In genomic region chr12:30076316-30076715, GRCm38 (mm10) we compare ENCODE assay signal across 20 mouse cellular contexts. TPM values are rescaled to one million over a fixed set of nuclear protein-coding genes. Genes with fewer than 3 reads are reported as not detected.
DNase-seq lines count a peak whose midpoint lies in the region; ATAC-seq lines count a peak whose summit lies in the region.
"Had no signal": no experiment of that assay in that cellular context is flagged by ENCODE, and none has a peak within 500 bp of the region (broad histone marks: within the 10 kb centered on the region; RNA-seq: fewer than 3 reads in every experiment).

No protein-coding gene starts in this region.

- peak; percentile 18 to 48 for DNase-seq in heart, adult 18-20 months
- DNase-seq in heart, embryonic 10.5 days (ENCODE audit: low spot score), result no peak
- DNase-seq in kidney, postnatal 4 days, result peak; percentile 11 to 31
- no peak for DNase-seq in kidney, postnatal 14 days
- DNase-seq in gastrocnemius, postnatal 25 days, result peak; percentile 21
- peak; percentile 26 for DNase-seq in limb, embryonic 10.5 days (ENCODE audit: low spot score)
- DNase-seq: cerebellum, adult 8-10 months; forebrain, postnatal 0 days; kidney, adult 11 months; liver, postnatal 0 days; lung, postnatal 4 days; thymus, adult 18-20 months had no signal

- no peak overlapping the region for H3K4me3 ChIP-seq in heart, embryonic 10.5 days
- H3K4me3 ChIP-seq in limb, embryonic 10.5 days, result no peak overlapping the region
- no peak overlapping the region for H3K4me3 ChIP-seq in hindbrain, embryonic 12.5 days
- H3K4me3 ChIP-seq: forebrain, embryonic 10.5 days; neural tube, embryonic 15.5 days had no signal

- H3K9me3 ChIP-seq in heart, embryonic 10.5 days, result 0 out of 2 replicates have a peak, but pooled peaks cover 3% of the 10 kb centered on the region
- H3K9me3 ChIP-seq in limb, embryonic 10.5 days (replicated peaks), result no peaks in the 10 kb centered on the region
- H3K9me3 ChIP-seq in hindbrain, embryonic 12.5 days (replicated peaks), result no peaks in the 10 kb centered on the region

- H3K27ac ChIP-seq in heart, embryonic 10.5 days, result no peak overlapping the region
- no peak overlapping the region for H3K27ac ChIP-seq in limb, embryonic 10.5 days
- no peak overlapping the region for H3K27ac ChIP-seq in hindbrain, embryonic 12.5 days
- H3K27ac ChIP-seq: forebrain, embryonic 10.5 days; hindbrain, embryonic 14.5 days; neural tube, embryonic 15.5 days had no signal

- WGBS in heart, embryonic 10.5 days, result 27% methylated on average over 2 of the region's 2 CpGs
- 70% methylated on average over 2 of the region's 2 CpGs for WGBS in limb, embryonic 10.5 days
- 74% methylated on average over 2 of the region's 2 CpGs for WGBS in hindbrain, embryonic 12.5 days

- no peak overlapping the region for H3K9ac ChIP-seq in hindbrain, embryonic 12.5 days
- H3K9ac ChIP-seq: forebrain, postnatal 0 days; hindbrain, embryonic 14.5 days; liver, postnatal 0 days; neural tube, embryonic 15.5 days had no signal

- no peaks in the 10 kb centered on the region for H3K27me3 ChIP-seq in heart, embryonic 10.5 days (ENCODE audit: insufficient read depth, poor library complexity, severe bottlenecking)
- no peaks in the 10 kb centered on the region for H3K27me3 ChIP-seq in limb, embryonic 10.5 days (ENCODE audit: low read depth, poor library complexity, severe bottlenecking)
- no peaks in the 10 kb centered on the region for H3K27me3 ChIP-seq in hindbrain, embryonic 12.5 days
- H3K27me3 ChIP-seq: neural tube, embryonic 15.5 days had no signal

- H3K36me3 ChIP-seq in heart, embryonic 10.5 days, result no peaks in the 10 kb centered on the region
- no peaks in the 10 kb centered on the region for H3K36me3 ChIP-seq in limb, embryonic 10.5 days
- no peaks in the 10 kb centered on the region for H3K36me3 ChIP-seq in hindbrain, embryonic 12.5 days
- H3K36me3 ChIP-seq: forebrain, embryonic 10.5 days; neural tube, embryonic 15.5 days had no signal

- no peak overlapping the region for H3K4me2 ChIP-seq in hindbrain, embryonic 12.5 days (replicated peaks)
- H3K4me2 ChIP-seq: hindbrain, embryonic 14.5 days; neural tube, embryonic 15.5 days had no signal

- peaks cover 9% of the 10 kb centered on the region; the same call in 1 of the 2 replicates for H3K4me1 ChIP-seq in heart, embryonic 10.5 days
- H3K4me1 ChIP-seq in limb, embryonic 10.5 days, result peaks cover 13% of the 10 kb centered on the region
- no peaks in the 10 kb centered on the region for H3K4me1 ChIP-seq in hindbrain, embryonic 12.5 days
- H3K4me1 ChIP-seq: forebrain, embryonic 10.5 days had no signal

- no peak for ATAC-seq in hindbrain, embryonic 12.5 days (ENCODE audit: low FRiP score)
- ATAC-seq: forebrain, postnatal 0 days; liver, postnatal 0 days; midbrain, embryonic 16.5 days had no signal

RNA-seq across cellular contexts. Expression of gene Tpo, which starts 56.1 kb away (rescaled TPM):
- total RNA-seq in heart, adult 18-20 months (2021), result not detected
- not detected in 2 replicates for polyA plus RNA-seq in heart, embryonic 10.5 days (2016; fragmentation: Nextera tagmentation; extraction: Ambion mirVana)
- total RNA-seq in gastrocnemius, postnatal 25 days (2021), result not detected
- not detected in 2 replicates for polyA plus RNA-seq in limb, embryonic 10.5 days (2016; fragmentation: Nextera tagmentation; extraction: Ambion mirVana)
- not detected in 2 replicates for polyA plus RNA-seq in hindbrain, embryonic 12.5 days (2016; fragmentation: Nextera tagmentation; extraction: Ambion mirVana)
- total RNA-seq: forebrain, postnatal 0 days; liver, adult 2 months had no signal
- polyA plus RNA-seq: forebrain, embryonic 10.5 days; heart, embryonic 16.5 days; kidney, embryonic 16.5 days; liver, adult 2 months; liver, postnatal 0 days had no signal

Comparison
In these comparisons a context has a peak if more than half of its experiments do, and no peak if none do; other contexts are left out.
1. DNase-seq: peak in heart, adult 18-20 months (2 of 2), kidney, postnatal 4 days (2 of 2), gastrocnemius, postnatal 25 days (single experiment) and limb, embryonic 10.5 days (single experiment); none in heart, embryonic 10.5 days (single experiment) and kidney, postnatal 14 days (single experiment).